ENCODE assay signal across 12 mouse cellular contexts in genomic region chr8:8704813-8705212, GRCm38 (mm10).
"Had no signal": no experiment of that assay in that cellular context is flagged by ENCODE, and none has a peak within 500 bp of the region (broad histone marks: within the 10 kb centered on the region; RNA-seq: fewer than 3 reads in every experiment).

No protein-coding gene starts in this region.

- H3K36me3 ChIP-seq: liver, embryonic 13.5 days; midbrain, embryonic 12.5 days; midbrain, embryonic 15.5 days; neural tube, embryonic 13.5 days had no signal

- H3K4me1 ChIP-seq: liver, embryonic 13.5 days; midbrain, embryonic 12.5 days; midbrain, embryonic 15.5 days; neural tube, embryonic 13.5 days had no signal

- H3K4me3 ChIP-seq: liver, embryonic 13.5 days; midbrain, embryonic 12.5 days; midbrain, embryonic 15.5 days; neural tube, embryonic 13.5 days had no signal

- H3K9me3 ChIP-seq: liver, embryonic 13.5 days; midbrain, embryonic 12.5 days; midbrain, embryonic 15.5 days; neural tube, embryonic 13.5 days had no signal

- DNase-seq: kidney, adult 2 months; kidney, postnatal 14 days; kidney, postnatal 4 days; liver, embryonic 13.5 days; lung, adult 2 months; lung, postnatal 36 days; thymus, adult 18-20 months; thymus, postnatal 36 days had no signal

- ATAC-seq: lung, postnatal 0 days; midbrain, embryonic 15.5 days had no signal

- H3K4me2 ChIP-seq: liver, embryonic 13.5 days; midbrain, embryonic 12.5 days; midbrain, embryonic 15.5 days; neural tube, embryonic 13.5 days had no signal

- H3K27ac ChIP-seq: liver, embryonic 13.5 days; midbrain, embryonic 12.5 days; midbrain, embryonic 15.5 days; neural tube, embryonic 13.5 days had no signal

- H3K9ac ChIP-seq: liver, embryonic 13.5 days; midbrain, embryonic 12.5 days; midbrain, embryonic 15.5 days; neural tube, embryonic 13.5 days had no signal

- H3K27me3 ChIP-seq: liver, embryonic 13.5 days; midbrain, embryonic 12.5 days; midbrain, embryonic 15.5 days; neural tube, embryonic 13.5 days had no signal
